Mouse (Mus musculus): ENCODE data around the gene Lcn9. TPM values are rescaled to one million over a fixed set of nuclear protein-coding genes. Genes with fewer than 3 reads are reported as not detected.
A peak's percentile ranks its signal among the peaks of the same experiment; 100 is the strongest.

Lcn9 gene
- polyA plus RNA-seq, 1 experiment from 2014 or later, result not detected

DNA sequence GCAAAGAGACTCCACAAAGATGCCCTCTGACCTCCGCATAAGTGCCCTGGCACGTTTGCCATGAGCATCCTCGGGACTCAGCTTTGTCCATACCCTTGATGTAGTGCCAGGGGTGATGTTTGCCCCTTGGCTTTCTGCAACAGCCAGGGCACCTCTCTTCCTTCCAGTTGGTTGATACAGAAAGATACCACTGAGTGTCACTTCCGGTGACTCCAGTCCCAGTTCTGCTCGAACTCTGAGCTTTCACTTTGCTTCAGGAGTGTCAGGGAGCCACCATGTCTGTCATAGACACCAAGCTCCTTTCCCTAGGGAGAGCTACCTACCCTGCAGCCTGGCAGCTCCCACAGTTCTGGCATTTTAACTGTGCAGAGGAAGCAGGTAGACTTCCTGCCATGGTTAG lies 31.0 kb downstream of the Lcn9 start:
- 86% methylated on average over 5 of the region's 5 CpGs for WGBS
- H3K4me2 ChIP-seq (replicated peaks), result no peak overlapping the region
- no peaks in the 10 kb centered on the region for H3K4me1 ChIP-seq
- ATAC-seq (ENCODE audit: low FRiP score, low read depth), result no peak
- no peaks in the 10 kb centered on the region for H3K27me3 ChIP-seq (replicated peaks)
- no peak overlapping the region for H3K9ac ChIP-seq
- H3K4me3 ChIP-seq, result no peak overlapping the region
- no peak overlapping the region for H3K27ac ChIP-seq
- no peaks in the 10 kb centered on the region for H3K9me3 ChIP-seq
- H3K36me3 ChIP-seq, result no peaks in the 10 kb centered on the region

- WGBS, result 91% methylated on average over 3 of the region's 3 CpGs
- Histone ChIP-seq H3K4me3 (no peak overlapping the region), H3K4me1 (peaks cover 18% of the 10 kb centered on the region), H3K36me3 (no peaks in the 10 kb centered on the region), H3K9ac (no peak overlapping the region), H3K27ac (no peak overlapping the region), H3K4me2 (replicated peaks) (no peak overlapping the region), H3K27me3 (replicated peaks) (peaks cover 23% of the 10 kb centered on the region), H3K9me3 (no peaks in the 10 kb centered on the region)
- no peak for ATAC-seq (ENCODE audit: low FRiP score, low read depth)
Measured at GRCm38 (mm10) chr2:25859891-25860290, 36.9 kb downstream of the Lcn9 start.

- Histone ChIP-seq H3K27ac (no peak overlapping the region), H3K9me3 (no peaks in the 10 kb centered on the region), H3K27me3 (replicated peaks) (peaks cover 35% of the 10 kb centered on the region), H3K4me1 (peaks cover 27% of the 10 kb centered on the region), H3K9ac (no peak overlapping the region), H3K36me3 (no peaks in the 10 kb centered on the region), H3K4me2 (replicated peaks) (no peak overlapping the region), H3K4me3 (no peak overlapping the region)
- ATAC-seq (ENCODE audit: low FRiP score, low read depth), result no peak
- WGBS, result 83% methylated on average over 2 of the region's 2 CpGs
Measured at GRCm38 (mm10) chr2:25862038-25862437, 39.1 kb downstream of the Lcn9 start.

GRCm38 (mm10) chr2:25862696-25863270 lies 39.8 kb downstream of the Lcn9 start:
- Histone ChIP-seq H3K4me3 (no peak overlapping the region; the same call in 1 of the 2 replicates), H3K27ac (no peak overlapping the region), H3K27me3 (replicated peaks) (peaks cover 35% of the 10 kb centered on the region), H3K4me2 (replicated peaks) (peak overlapping the region; percentile 100), H3K9ac (no peak overlapping the region), H3K4me1 (peaks cover 27% of the 10 kb centered on the region), H3K9me3 (no peaks in the 10 kb centered on the region), H3K36me3 (no peaks in the 10 kb centered on the region)
- 63% methylated on average over 5 of the region's 5 CpGs for WGBS
- ATAC-seq (ENCODE audit: low FRiP score, low read depth), result no peak

DNA sequence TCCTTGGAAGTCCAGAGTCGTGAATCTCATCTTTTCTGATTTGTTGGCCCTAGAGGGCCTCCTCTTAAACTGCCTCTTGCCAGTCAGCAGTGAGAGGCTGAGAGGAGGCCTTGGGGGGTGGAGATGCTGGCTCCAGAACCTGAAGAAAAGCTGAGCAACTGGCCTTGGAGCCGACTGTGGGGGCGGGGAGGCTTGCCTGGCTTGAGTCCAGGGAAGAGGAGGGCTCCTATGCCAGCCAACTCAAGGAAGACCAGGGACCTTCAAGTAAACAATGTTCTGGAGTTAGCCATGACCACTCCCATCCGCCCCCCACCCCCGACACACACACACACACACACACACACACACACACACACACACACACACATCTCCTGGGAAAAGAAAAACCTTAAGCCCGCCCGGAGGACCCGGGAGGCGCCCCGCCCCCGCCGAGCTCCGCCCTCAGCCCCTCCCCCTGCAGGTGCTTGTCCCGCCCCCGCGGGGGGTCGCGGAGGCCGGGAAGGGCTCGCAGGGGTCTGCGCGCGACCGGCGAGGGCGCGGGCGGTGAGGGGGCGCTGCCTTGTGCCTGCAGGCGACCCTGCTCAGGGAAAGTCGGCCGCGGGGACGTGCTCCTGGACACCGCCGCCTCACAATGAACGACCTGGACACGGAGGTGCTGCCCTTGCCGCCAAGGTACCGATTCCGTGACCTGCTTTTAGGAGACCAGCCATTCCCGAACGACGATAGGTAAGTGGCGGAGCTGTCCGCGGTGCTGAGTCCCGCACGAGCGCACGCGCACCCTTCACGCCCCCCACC lies 40.6 kb downstream of the Lcn9 start, which contains the start of gene Kcnt1:
TSS of gene Kcnt1 (plus strand) at position 398 of the 795 bp plus-strand sequence.
- Histone ChIP-seq H3K4me3 (peak within 1 kb of the TSS; percentile 55), H3K27me3 (replicated peaks) (peaks cover 35% of the 10 kb centered on the region), H3K9me3 (no peaks in the 10 kb centered on the region), H3K36me3 (no peaks in the 10 kb centered on the region), H3K27ac (no peak within 1 kb of the TSS), H3K4me2 (replicated peaks) (peak within 1 kb of the TSS; percentile 100), H3K4me1 (peaks cover 27% of the 10 kb centered on the region), H3K9ac (peak within 1 kb of the TSS; percentile 61)
- WGBS, result under 1% methylated on average over 42 of the region's 53 CpGs
- ATAC-seq (ENCODE audit: low FRiP score, low read depth), result peak; percentile 44

DNA sequence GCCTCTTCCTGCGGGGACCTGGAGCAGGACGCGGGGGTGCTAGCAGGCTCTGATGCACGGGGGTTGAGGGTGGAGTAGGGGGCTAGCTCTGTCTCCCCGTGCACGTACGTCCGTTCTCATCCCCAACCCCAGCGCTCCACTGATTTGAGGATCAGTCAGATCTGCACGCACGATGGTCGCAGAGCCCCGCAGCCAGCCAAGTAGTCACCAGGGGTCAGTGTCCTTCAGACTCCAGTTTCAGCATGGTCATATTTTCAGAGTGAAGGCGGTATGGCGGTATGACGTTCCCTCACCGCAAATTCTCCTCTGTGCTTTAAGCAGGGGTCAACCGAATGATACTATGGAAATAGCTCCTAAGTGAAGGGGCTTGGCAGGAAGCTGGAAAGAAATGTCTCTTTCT lies 41.3 kb downstream of the Lcn9 start:
- no peak for ATAC-seq (ENCODE audit: low FRiP score, low read depth)
- Histone ChIP-seq H3K27ac (no peak overlapping the region), H3K4me3 (peak overlapping the region; percentile 55; the same call in 1 of the 2 replicates), H3K4me1 (peaks cover 27% of the 10 kb centered on the region), H3K9ac (peak overlapping the region; percentile 61; the same call in 1 of the 2 replicates), H3K9me3 (no peaks in the 10 kb centered on the region), H3K4me2 (replicated peaks) (peak overlapping the region; percentile 100), H3K27me3 (replicated peaks) (peaks cover 35% of the 10 kb centered on the region), H3K36me3 (no peaks in the 10 kb centered on the region)
- WGBS, result 5% methylated on average over 18 of the region's 18 CpGs

GRCm38 (mm10) chr2:25865412-25865811 lies 42.5 kb downstream of the Lcn9 start:
- H3K9me3 ChIP-seq, result no peaks in the 10 kb centered on the region
- peaks cover 27% of the 10 kb centered on the region for H3K4me1 ChIP-seq
- no peak overlapping the region for H3K4me3 ChIP-seq
- H3K36me3 ChIP-seq, result no peaks in the 10 kb centered on the region
- ATAC-seq (ENCODE audit: low FRiP score, low read depth), result no peak
- H3K9ac ChIP-seq, result no peak overlapping the region
- no peak overlapping the region for H3K27ac ChIP-seq
- 19% methylated on average over 4 of the region's 4 CpGs for WGBS
- H3K27me3 ChIP-seq (replicated peaks), result peaks cover 35% of the 10 kb centered on the region
- no peak overlapping the region for H3K4me2 ChIP-seq (replicated peaks)

DNA sequence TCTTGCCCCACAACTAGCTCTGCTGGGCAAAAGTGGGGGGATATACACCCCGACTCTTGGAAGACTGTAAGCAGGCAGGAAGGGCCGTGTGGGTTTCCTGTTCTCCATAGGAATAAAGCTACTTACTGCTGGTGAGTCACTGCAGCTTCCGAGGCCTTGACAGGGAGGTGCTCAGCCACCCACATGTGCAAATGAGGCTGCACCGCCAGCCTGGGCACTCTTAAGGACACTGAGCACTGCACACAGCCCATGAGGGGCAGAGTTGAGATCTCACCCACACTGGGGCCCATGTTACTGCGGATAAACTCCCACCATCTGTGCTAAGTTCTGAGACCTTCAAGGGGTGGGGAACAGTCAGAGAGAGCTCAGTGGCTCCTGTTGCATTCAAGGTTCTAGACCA lies 43.7 kb downstream of the Lcn9 start:
- Histone ChIP-seq H3K4me2 (replicated peaks) (no peak overlapping the region), H3K4me1 (peaks cover 27% of the 10 kb centered on the region), H3K36me3 (no peaks in the 10 kb centered on the region), H3K4me3 (no peak overlapping the region), H3K9ac (no peak overlapping the region), H3K27ac (no peak overlapping the region), H3K9me3 (no peaks in the 10 kb centered on the region), H3K27me3 (replicated peaks) (peaks cover 35% of the 10 kb centered on the region)
- WGBS, result 67% methylated on average over 5 of the region's 5 CpGs
- no peak for ATAC-seq (ENCODE audit: low FRiP score, low read depth)

Other genes starting within 250 kb of the Lcn9 start
- 1.7 and 4.8 TPM in 2 replicates for gene Mamdc4, start 248.3 kb upstream of the Lcn9 start, polyA plus RNA-seq (2016; fragmentation: Nextera tagmentation; extraction: Ambion mirVana)
- 169 and 176 TPM in 2 replicates for gene Phpt1, start 247.9 kb upstream of the Lcn9 start, polyA plus RNA-seq (2016; fragmentation: Nextera tagmentation; extraction: Ambion mirVana)
- gene Ajm1, start 241.4 kb upstream of the Lcn9 start, polyA plus RNA-seq (2016; fragmentation: Nextera tagmentation; extraction: Ambion mirVana), result 2.3 and 3.0 TPM in 2 replicates
- gene Rabl6, start 214.6 kb upstream of the Lcn9 start, polyA plus RNA-seq (2016; fragmentation: Nextera tagmentation; extraction: Ambion mirVana), result 78.3 and 82.5 TPM in 2 replicates
- gene Ccdc183, start 205.5 kb upstream of the Lcn9 start, polyA plus RNA-seq (2016; fragmentation: Nextera tagmentation; extraction: Ambion mirVana), result 0.26 and 0.30 TPM in 2 replicates
- gene Tmem141, start 201.1 kb upstream of the Lcn9 start, polyA plus RNA-seq (2016; fragmentation: Nextera tagmentation; extraction: Ambion mirVana), result 22.7 and 24.9 TPM in 2 replicates
- 1.2 and 1.3 TPM in 2 replicates for gene Fcna, start 195.1 kb upstream of the Lcn9 start, polyA plus RNA-seq (2016; fragmentation: Nextera tagmentation; extraction: Ambion mirVana)
- gene Lcn8, start 170.0 kb upstream of the Lcn9 start, polyA plus RNA-seq (2016; fragmentation: Nextera tagmentation; extraction: Ambion mirVana), result not detected in 2 replicates
- gene Lcn5, start 165.2 kb upstream of the Lcn9 start, polyA plus RNA-seq (2016; fragmentation: Nextera tagmentation; extraction: Ambion mirVana), result not detected in 2 replicates
- not detected in 2 replicates for gene Lcn6, start 146.4 kb upstream of the Lcn9 start, polyA plus RNA-seq (2016; fragmentation: Nextera tagmentation; extraction: Ambion mirVana)
- not detected in 2 replicates for gene Lcn10, start 140.4 kb upstream of the Lcn9 start, polyA plus RNA-seq (2016; fragmentation: Nextera tagmentation; extraction: Ambion mirVana)
- not detected in 2 replicates for gene Obp2a, start 123.1 kb upstream of the Lcn9 start, polyA plus RNA-seq (2016; fragmentation: Nextera tagmentation; extraction: Ambion mirVana)
- gene Bmyc, start 116.4 kb upstream of the Lcn9 start, polyA plus RNA-seq (2016; fragmentation: Nextera tagmentation; extraction: Ambion mirVana), result 94.1 and 95.1 TPM in 2 replicates
- gene Obp2b, start 86.1 kb upstream of the Lcn9 start, polyA plus RNA-seq (2016; fragmentation: Nextera tagmentation; extraction: Ambion mirVana), result not detected in 2 replicates
- gene Lcn3, start 57.6 kb upstream of the Lcn9 start, polyA plus RNA-seq (2016; fragmentation: Nextera tagmentation; extraction: Ambion mirVana), result not detected in 2 replicates
- gene Lcn11, start 46.1 kb upstream of the Lcn9 start, polyA plus RNA-seq (2016; fragmentation: Nextera tagmentation; extraction: Ambion mirVana), result not detected in 2 replicates
- gene Gm13539, start 40.9 kb upstream of the Lcn9 start, polyA plus RNA-seq (2016; fragmentation: Nextera tagmentation; extraction: Ambion mirVana), result not detected in 2 replicates
- not detected in 2 replicates for gene Glt6d1, start 7.3 kb upstream of the Lcn9 start, polyA plus RNA-seq (2016; fragmentation: Nextera tagmentation; extraction: Ambion mirVana)
- not detected in 2 replicates for gene Sohlh1, start 24.1 kb downstream of the Lcn9 start, polyA plus RNA-seq (2016; fragmentation: Nextera tagmentation; extraction: Ambion mirVana)
- gene Kcnt1, start 40.6 kb downstream of the Lcn9 start, polyA plus RNA-seq (2016; fragmentation: Nextera tagmentation; extraction: Ambion mirVana), result 4.4 and 5.4 TPM in 2 replicates
- 80.2 and 82.6 TPM in 2 replicates for gene Camsap1, start 160.1 kb downstream of the Lcn9 start, polyA plus RNA-seq (2016; fragmentation: Nextera tagmentation; extraction: Ambion mirVana)
- gene Ubac1, start 198.6 kb downstream of the Lcn9 start, polyA plus RNA-seq (2016; fragmentation: Nextera tagmentation; extraction: Ambion mirVana), result 106 and 107 TPM in 2 replicates

Measured in neural tube, embryonic 12.5 days (tissue).